Mouse (Mus musculus): ENCODE data around the gene Rab11fip5.

Rab11fip5 gene

DNA sequence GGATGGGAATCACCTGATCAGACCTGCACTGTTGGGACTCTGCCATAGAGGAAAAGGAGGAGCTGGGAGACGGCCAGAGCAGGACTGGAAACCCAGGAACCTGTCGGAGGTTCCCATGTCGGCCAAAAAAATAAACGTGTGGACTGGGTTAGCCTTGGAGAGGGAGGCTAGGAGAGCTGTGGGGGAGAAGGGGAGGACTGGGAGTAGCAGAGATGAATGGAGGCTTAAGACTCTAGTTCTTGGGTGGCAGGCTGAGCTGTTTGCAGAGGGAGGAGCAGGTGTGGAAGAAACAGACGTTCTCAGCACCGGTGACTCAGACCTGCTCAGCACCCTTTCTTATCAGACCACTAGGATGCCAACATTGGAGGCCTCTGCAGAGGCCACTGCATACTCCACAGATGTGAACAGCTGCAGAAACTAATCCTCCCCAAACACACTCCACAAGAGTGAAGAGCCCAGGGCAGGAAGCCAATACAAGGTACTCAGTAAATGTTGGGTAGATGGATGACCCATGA, 43.2 kb downstream of the Rab11fip5 start:
- in situ Hi-C loops (cut with MboI; ENCODE audit: unreplicated experiment in 2 of 2) = loop anchor here in 1 of 2 experiments (25.0 kb wide), 1 partner anchor 1031 kb away; the partner anchor contains the start of genes Fam136a and Snrpg

DNA sequence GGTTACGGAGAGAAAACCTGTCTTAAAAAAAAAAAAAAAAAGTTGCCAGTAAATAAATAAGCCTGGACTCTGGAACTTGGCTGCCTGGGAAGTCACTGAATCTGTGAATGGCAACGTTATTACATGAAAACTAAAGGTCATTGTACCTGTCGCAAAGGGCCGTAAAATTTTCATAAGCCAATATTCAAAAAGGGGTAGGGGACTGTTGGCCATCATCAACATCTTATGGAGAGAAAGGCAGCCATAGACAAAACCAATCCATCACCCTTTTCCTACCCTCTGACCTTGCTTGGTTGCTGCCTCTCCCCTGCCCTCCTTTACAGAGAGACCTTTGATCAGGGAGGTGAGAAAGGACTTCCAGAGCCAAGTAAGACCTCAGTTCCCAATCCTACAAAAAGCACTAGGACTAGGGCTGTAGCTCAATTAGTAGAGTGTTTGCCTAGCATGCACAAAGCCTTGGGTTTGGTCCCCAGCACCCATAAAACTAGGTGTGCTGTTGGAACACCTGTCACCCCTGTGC, 44.7 kb downstream of the Rab11fip5 start:
- in situ Hi-C loops (cut with MboI; ENCODE audit: unreplicated experiment in 2 of 2) = loop anchor here in 1 of 2 experiments (25.0 kb wide), 1 partner anchor 1033 kb away; the partner anchor contains the start of genes Fam136a and Snrpg

DNA sequence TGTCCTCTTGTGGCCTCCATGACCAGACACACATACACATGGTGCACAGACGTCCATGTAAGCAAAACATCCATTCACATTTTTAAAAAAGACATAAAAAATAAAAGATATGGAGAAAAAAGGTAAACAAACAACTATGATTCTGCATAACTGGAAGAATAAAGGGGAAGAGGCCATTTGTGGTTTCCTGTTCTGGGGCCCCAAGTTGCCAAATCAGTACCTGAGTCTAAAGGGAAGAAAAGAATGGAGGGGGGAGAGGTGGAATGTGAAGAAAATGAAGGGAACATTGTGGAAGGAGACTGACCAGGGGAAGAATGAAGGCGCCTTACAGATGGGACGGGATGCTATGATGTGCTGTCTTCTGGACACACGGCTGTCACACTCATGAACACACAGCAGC, 47.9 kb downstream of the Rab11fip5 start:
- in situ Hi-C loops (cut with MboI; ENCODE audit: unreplicated experiment in 2 of 2) = loop anchor here in 1 of 2 experiments (25.0 kb wide), 1 partner anchor 1036 kb away; the partner anchor contains the start of genes Fam136a and Snrpg

DNA sequence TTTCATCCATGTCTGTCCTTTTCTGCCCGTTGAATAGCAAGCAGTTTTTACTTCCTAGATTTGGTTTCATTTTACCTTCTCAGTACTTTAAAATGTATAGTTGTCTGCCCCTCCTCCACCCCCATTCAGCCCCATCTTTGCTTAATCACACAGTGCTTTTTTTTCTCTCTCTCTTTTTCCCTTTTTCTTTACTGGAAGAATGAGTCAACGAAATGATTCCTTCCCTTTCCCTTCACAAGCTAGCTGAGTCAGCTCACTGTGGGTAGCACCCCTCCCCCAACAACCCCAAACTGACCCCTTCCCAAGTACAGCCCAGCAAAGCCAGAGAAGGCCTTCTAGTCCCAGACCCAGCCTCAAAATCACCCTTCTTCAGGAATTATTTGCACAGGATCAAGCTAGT, 49.3 kb downstream of the Rab11fip5 start:
- in situ Hi-C loops (cut with MboI; ENCODE audit: unreplicated experiment in 2 of 2) = loop anchor here in 1 of 2 experiments (25.0 kb wide), 1 partner anchor 1037 kb away; the partner anchor contains the start of genes Fam136a and Snrpg

DNA sequence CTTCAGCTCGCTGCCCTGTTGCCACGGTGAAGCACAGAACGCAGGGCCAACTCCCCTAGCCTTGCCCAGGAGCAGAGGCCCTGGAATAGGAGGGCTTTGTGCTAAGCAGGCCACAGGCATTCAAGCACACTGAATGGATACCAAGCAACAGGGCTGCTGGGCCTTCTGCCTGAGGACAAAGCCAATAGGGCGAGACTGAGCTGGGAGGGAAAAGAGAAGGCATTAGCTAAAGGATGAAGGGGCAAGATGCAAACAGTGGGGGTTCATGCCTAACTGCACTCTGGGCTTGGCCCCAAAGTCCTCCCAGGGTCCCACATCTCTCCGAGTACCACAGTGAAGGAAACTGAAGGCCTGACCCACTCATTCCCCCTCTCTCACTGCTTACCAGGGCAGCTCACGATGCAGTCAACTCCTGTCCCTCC, 54.0 kb downstream of the Rab11fip5 start:
- in situ Hi-C loops (cut with MboI; ENCODE audit: unreplicated experiment in 2 of 2) = no loop called here

DNA sequence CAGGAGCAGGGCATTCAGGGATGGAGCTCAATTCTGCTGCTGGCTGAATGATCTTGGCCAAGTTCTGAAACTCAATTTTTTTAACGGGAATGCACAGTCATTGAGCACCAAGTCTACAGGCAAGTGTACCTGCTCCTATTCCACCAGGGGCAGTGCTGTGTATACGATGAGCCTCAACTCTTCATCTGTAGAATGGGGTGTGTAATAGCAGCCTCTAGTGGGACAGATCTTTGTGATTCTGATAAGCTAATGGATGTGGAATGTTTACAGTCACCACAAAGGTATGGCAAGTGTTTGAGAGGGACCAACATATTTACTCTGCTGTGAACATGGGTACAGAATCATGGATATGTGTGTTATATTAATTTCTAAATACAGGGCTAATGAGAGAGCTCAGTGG, 58.2 kb downstream of the Rab11fip5 start:
- in situ Hi-C loops (cut with MboI; ENCODE audit: unreplicated experiment in 2 of 2) = no loop called here

DNA sequence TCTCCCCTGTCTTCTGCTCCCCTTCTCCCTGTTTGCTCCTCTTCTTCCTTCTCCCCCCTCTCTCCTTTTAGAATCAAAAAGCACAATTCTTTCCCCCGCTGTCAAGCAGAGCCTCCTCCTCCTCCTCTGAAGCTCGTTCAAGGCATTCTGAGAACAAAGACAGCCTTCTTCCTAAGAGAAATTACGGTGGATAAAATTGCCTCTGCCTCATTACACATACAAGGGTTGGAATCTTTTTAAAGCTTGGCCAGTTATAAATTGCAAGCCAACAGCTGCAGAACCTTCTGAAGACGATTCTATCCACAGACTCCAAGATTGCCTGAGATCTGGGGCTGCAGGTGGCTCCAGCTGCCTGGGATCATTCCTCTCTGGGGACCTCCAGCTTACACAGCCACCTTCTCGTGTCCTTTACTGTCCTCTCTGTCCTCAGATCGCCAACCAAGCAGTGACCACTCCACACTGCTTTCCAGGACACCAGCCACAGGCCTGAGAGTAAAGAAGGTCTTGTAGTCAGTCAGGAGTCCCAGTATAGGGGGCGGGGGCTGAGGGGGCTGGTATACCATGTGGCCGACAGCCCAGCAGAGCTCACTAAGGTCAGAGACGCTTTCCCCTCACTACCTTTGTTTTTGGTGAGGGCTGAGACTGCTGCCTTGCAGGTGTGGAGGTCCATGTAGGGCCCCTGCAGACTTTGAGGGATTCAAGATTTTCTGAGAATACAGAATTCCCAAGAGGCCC, 60.2 kb downstream of the Rab11fip5 start:
- in situ Hi-C loops (cut with MboI; ENCODE audit: unreplicated experiment in 2 of 2) = no loop called here

DNA sequence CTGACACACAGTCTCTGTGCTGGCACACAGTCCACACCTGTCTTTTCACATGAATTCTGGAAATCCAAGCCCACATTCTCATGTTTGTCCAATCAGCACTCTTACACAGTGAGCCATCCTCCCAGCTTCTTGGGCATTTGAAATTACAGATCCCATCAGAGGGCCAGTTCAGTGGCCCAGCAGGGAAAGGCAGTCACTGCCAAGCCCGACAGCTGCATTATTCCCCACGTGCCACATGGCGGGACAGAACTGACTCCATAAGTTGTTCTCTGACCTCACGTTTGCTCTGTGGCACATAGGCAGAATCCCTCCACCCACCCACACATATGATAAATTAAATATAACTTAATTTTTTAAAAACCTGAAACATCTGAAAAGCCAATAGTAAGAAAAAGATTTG, 66.5 kb downstream of the Rab11fip5 start:
- in situ Hi-C loops (cut with MboI; ENCODE audit: unreplicated experiment in 2 of 2) = no loop called here

DNA sequence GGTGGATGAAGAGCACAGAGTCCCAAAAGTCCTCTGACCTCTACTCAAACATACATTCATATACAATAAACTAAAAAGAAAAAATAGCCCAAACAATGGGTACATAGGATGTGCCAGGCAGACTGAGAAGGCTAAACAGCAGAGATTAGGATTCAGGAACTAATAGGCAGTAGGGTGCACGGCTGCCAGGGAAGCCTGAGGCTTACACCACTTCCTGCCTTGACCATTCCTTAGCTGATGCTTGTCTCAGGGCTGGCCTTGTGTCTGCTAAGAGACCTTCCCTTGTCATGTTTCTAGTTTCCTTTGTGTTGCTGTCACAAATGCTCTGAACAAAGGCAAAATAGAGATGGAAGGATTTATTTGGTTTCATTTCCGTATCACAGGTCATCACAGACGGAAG, 68.1 kb downstream of the Rab11fip5 start:
- in situ Hi-C loops (cut with MboI; ENCODE audit: unreplicated experiment in 2 of 2) = no loop called here

DNA sequence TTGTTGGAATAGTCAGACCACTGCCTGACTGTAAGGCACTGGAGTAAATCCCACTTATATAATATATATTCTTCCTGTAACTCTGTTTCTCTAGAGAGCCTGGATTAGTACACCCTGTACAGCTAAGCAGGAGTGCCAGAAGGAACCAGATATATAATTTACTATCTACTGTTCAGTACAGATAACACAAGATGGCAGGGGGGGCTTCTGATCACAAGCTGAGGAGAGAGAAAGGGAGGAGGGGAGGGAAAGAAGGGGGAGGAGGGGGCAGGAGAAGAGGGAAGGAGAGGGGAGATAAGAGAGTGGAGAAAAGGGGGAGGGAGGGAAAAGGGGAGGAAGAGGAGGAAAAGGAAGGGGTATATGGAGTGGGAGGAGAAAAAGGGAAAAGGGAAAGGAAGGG, 68.6 kb downstream of the Rab11fip5 start:
- in situ Hi-C loops (cut with MboI; ENCODE audit: unreplicated experiment in 2 of 2) = no loop called here

DNA sequence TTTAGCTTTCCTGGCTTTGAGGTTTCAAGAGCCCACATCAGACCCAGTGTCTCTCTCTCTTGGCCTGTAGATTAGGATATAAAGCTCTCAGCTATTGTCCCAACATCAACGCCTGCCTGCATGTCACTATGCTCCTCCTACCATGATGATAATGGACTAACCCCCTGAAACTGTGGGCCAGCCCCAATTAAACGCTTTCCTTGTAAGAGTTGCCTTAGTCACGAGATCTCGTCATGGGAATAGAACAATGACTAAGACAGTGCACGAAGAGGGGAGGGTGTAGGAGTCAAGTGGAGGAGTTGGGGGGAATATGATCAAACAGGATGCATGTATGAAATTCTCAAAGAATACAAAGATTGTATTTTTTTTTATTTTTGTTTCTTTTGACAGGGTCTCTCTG, 69.5 kb downstream of the Rab11fip5 start:
- in situ Hi-C loops (cut with MboI; ENCODE audit: unreplicated experiment in 2 of 2) = no loop called here

DNA sequence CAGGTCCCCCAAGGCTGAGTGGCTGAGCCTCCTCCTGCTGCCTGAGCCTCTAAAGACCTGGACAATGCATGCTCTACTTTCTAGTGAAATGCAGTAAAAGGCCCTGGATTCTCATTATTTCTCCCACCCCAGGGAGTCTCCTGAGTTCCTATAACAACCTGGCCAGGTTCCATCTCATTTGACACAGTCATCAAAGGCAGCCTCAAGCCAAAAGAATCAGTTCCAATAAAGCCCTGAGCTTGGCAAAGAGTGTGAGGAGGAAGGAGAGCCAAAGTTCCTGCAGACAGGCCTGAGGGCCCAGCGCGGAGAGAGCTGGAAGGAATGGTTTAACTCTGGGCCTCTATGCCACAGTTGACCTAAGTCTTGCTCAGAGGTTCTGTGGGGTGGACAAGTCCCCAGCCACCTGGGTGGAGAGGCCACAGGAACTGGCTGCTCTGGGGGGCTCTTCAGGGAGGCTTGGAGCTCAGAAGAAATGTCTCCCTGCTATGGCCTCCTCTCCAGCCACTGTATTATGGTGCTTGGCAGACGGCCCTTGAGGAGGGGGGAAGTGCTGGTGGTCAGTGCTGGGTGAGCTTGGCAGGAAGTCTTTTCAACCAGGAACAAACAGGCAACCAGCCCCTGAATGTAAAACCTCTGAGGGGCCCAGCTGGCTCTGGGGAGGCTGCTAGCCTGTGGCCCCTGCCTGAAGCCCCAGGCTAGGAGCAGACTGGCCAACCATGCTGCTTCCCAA, 71.9 kb downstream of the Rab11fip5 start:
- in situ Hi-C loops (cut with MboI; ENCODE audit: unreplicated experiment in 2 of 2) = no loop called here

DNA sequence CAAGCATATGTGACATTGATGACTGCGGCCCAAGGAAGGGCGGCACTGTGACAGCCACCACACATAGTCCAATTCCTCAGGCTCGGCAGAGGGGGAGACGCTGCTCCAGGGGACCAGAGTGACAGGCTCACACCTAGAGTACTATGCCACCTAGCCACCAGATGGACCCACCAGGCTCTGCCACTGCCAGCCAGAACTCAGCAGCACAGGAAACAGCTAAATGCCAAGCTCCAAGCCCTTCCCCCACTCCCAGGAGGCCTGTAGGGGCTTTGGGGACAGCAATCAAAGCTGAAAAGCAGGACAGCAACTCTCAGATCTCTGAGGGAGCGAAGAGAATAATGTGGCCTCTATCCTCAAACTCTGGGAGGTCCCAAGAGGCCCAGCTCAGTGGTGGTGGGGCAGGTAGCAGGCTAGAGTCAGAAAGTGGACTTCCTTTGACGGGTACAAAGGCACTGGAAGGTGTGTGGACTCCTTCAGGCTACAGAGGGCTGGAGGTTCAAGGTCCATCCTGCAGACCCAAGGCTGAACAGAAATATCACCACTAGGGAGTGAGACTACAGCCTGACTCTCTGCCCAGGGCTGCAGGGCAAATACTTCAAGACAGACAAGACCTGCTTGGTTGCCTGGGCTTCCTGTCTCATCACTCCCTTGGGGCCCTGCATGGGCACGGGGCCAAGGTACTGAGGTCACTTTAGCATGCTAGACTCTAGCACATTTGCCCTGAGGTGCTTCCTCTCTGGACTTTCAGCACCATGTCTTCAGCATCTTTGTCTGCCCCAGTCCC, 78.9 kb downstream of the Rab11fip5 start:
- in situ Hi-C loops (cut with MboI; ENCODE audit: unreplicated experiment in 2 of 2) = no loop called here

DNA sequence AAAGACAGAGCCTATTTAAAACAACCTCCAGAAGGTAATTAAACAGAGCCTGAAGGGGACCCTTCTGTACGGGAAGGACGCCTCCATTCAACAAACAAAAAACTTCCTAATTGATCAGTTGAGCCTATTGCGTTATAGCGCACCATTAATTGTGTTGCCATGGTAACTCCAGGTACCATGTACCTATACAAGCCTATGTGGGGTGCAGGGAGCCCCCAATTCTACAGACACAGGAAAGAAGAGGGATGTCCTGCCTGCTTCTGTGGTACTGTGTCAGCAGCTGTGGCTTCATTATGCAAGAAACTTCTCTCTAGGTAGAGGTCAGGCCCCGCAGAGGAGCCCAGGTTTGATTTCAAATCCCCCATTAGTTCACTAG, 80.4 kb downstream of the Rab11fip5 start:
- in situ Hi-C loops (cut with MboI; ENCODE audit: unreplicated experiment in 2 of 2) = no loop called here

DNA sequence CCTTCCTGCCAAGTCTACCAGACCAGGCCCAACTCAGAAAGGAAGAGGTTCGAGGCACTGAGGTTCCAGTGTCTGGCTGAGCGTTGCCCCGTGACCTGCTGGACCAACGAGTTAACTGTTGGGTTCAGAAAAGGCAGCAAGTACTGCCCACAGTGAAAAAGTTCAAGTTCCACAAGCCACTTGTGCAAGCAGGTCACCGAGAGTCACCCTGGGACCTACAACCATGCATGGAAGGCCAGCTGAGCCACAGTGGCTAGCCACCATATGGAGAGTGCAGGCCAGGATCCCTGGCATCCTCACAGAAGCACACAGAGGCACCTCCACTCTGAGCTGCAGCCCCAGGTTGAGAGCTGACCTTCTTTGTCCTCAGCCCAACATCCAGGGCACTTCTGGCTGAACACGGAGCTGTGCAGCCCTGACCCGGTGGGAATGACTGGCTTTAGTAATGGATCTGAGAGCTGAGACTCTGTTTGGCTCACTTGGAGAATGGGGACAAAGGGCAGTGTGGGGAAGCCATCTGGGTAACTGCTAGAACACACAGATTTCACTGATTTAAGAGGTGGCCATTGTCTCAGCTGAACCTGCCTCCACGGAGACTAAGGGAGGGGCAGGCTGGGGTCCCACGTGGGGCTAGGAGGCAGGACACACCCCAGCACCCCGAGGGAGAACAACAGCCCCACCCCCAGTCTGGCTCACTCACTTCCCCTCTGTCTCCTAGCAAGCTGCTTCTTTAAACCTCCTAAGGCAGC, 81.0 kb downstream of the Rab11fip5 start:
- in situ Hi-C loops (cut with MboI; ENCODE audit: unreplicated experiment in 2 of 2) = no loop called here

DNA sequence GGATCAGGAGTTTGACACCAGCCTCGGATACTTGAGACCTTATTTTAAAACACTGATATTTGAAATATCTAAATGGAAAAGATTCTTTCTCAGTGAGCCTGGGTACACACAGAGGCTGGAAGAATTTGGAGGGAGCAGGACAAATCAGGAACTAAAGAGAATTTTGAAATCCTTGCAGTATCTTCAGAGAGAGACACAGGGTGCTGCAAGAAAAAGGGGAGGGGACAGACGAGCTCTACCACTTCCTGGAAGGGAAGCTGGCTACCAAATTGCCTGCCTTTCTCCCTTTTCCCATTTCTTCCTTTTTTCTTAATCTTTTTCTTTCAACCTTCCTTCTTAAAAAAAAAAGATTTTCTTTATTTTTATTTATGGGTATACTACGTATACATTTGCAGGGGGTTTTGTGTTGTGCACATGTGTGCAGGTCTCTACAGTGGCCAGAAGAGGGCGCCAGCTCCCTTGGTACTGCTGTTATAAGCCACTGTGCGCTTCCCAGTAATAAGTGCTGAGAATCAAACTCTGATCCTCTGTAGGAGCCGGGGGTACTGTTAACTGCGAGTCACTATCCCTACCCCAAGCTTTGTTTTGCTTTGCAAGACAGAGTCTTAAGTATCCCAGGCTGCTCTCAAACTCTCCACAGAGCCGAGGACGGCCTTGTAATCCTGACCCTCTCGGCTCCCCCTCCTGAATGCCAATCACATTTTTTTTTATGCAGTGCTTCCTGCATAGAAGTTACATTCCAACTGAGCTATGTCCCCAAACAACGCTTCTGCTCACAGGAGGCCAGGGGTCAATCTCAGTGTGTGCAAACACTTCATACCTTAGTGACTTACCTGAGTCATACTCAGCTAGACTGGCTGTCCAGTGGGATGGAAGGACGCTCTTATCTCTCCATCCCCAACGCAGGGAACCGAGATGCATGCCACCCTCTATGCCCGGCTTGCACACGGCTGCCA, 83.3 kb downstream of the Rab11fip5 start:
- in situ Hi-C loops (cut with MboI; ENCODE audit: unreplicated experiment in 2 of 2) = no loop called here

DNA sequence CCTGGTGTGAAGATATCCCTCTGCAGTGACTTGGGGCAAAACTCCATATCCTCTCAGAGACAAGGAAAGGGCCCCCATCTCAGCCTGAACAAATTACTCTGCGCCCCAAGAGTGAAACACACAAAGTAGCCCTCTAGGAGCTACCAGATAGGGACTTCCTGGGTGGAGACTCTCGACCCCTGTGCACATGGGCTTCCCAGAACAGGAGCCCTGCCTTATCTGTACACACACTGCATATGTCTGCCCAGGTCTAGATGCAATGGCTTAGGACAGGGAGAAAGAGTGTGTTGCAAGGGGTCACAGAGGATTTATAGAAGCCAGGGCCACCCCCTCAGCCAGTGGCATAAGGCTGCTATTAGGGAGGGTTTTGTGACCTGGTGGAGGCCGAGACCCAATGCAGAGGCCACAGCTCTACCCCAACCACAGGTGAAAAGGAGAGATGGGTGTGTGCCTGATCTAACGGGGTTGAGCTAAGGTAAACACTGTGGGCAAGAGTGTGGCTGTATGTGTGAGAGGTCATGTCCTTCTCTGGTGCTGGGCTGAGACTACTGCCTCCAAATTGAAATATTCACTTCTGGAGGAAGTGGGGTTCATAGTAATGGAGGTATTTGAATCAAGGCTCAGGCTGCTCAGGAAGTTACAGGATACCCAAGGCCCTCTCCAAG, 86.1 kb downstream of the Rab11fip5 start:
- in situ Hi-C loops (cut with MboI; ENCODE audit: unreplicated experiment in 2 of 2) = no loop called here
